Mouse (Mus musculus): ENCODE results near the gene Ly6g6e.

GRCm38 (mm10) chr17:35121143-35121799, 44.6 kb downstream of the Ly6g6e start, which contains the start of gene Gpank1:
- TF ChIP-seq POLR2A (IDR thresholded peaks at IDR 0.05; ENCODE audit: control insufficient read depth, extremely low read depth, insufficient read depth, low read length, poor library complexity) (peak; percentile 48; the same call in 1 of the 2 replicates), CTCF (IDR thresholded peaks at IDR 0.05; ENCODE audit: borderline replicate concordance, control insufficient read depth, extremely low read depth, insufficient read depth, low read length, poor library complexity) (no peak)

Data from thymus, adult 2 months (tissue).